Mouse (Mus musculus) spleen, adult 2 months (tissue): Measurements from ENCODE around the gene Nutm1. TPM values are rescaled to one million over a fixed set of nuclear protein-coding genes. Genes with fewer than 3 reads are reported as not detected.

Experiments
- DNase-seq, 2 experiments: peaks; one replicate each; pipeline versions ENCODE4 v3.0.0 to v3.0.0-alpha.2; 2012 to 2021; ENCODE audit warnings: low spot score in 2 of 2, low read depth in 1 of 2
- H3K27ac ChIP-seq: fragments of 200-500 bp; 2 replicates; pipeline ENCODE4 v1.5.1; 2012; ENCODE audit warnings: low read length, inconsistent platforms; ENCODE audit not compliant: insufficient read depth
- H3K27me3 ChIP-seq: fragments of 200-500 bp; 2 replicates; pipeline ENCODE4 v1.6.1; 2012; ENCODE audit warnings: mild to moderate bottlenecking, moderate library complexity, low read length, inconsistent platforms; ENCODE audit not compliant: control insufficient read depth, insufficient read depth
- H3K36me3 ChIP-seq: fragments of 200-500 bp; 2 replicates; pipeline ENCODE4 v1.6.1; 2012; ENCODE audit warnings: mild to moderate bottlenecking, low read length, inconsistent platforms; ENCODE audit not compliant: control insufficient read depth, insufficient read depth
- H3K4me1 ChIP-seq: fragments of 200-500 bp; 2 replicates; pipeline ENCODE4 v1.6.1; 2011; ENCODE audit warnings: inconsistent platforms; ENCODE audit not compliant: control insufficient read depth, insufficient read depth, insufficient read length
- H3K4me3 ChIP-seq: fragments of 200-500 bp; 2 replicates; pipeline ENCODE4 v1.5.1; 2011; ENCODE audit warnings: mild to moderate bottlenecking, inconsistent platforms; ENCODE audit not compliant: insufficient read depth, insufficient read length; ENCODE audit errors: extremely low read depth
- CTCF ChIP-seq: fragments of 200-500 bp; IDR thresholded peaks from 2 replicates; pipeline ENCODE4 v1.5.1; 2011; ENCODE audit warnings: mild to moderate bottlenecking, inconsistent platforms; ENCODE audit not compliant: insufficient read depth, insufficient read length, insufficient replicate concordance; ENCODE audit errors: extremely low read depth
- POLR2A ChIP-seq: fragments of 200-500 bp; IDR thresholded peaks from 2 replicates; pipeline ENCODE4 v1.6.1; 2011; ENCODE audit warnings: low read depth, low read length, inconsistent platforms
- WGBS: fragments of 180-500 bp; shearing (Covaris S2); methylation state at CpG from one replicate; pipeline ENCODE4 v1.1.7; 2018; 5-methylcytosine and 5-hydroxymethylcytosine counted together
- polyA plus RNA-seq: library from polyadenylated mRNA; depleted of rRNA; stranded (reverse); fragments of >200 nt; gene quantifications from 2 replicates; pipeline ENCODE4 v1.2.3, GENCODE M21; 2012

Gene Nutm1
- polyA plus RNA-seq, 1 experiment = not detected

DNA sequence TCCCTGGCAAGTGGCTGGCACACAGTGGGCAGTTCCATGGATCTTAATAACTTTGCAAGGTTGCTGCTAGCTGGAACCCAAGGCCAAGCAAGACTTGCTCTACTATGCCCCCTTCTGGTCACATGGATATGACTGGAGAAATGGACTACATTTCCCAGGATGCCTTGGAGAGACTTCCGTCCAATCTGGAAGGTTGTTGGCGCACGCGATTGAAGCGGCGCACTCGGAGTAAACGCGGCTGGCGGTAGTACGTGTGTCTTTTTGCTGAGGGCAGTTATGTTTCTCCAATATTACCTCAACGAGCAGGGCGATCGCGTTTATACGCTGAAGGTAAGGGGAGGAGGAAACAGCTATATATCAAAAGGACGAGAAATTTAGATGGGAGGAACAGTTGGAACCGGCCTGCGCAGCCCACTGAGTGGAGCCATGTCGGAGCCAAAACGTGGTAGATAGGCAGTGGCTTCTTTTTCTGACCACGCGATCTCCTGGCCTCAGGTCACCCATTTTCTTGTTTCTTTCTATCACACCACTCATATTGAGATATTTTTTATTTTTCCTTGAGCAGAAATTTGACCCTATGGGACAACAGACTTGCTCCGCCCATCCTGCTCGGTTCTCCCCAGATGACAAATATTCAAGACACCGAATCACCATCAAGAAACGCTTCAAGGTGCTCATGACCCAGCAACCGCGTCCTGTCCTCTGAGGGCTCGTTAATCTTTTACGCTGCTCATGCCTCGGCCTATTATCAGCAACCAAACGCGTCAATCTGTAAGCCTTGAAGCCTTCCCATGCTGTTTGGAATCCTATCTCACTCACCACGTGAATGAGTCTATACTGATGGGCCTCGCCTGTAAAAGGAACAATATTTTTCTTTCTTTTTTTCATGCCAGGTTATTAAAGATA lies 2.9 kb upstream of the Nutm1 start, which contains the start of gene Nop10:
Gene Nop10 (plus strand): TSS at position 179 of the 906 bp plus-strand sequence.
- no peaks in the 10 kb centered on the region for H3K36me3 ChIP-seq
- TF ChIP-seq CTCF = peak; percentile 57; the same call in 1 of the 2 replicates
- peak; percentile 88 for TF ChIP-seq POLR2A
- peaks cover 5% of the 10 kb centered on the region; the same call in 1 of the 2 replicates for H3K4me1 ChIP-seq
- H3K27me3 ChIP-seq = no peaks in the 10 kb centered on the region
- peak within 1 kb of the TSS; percentile 44 for H3K27ac ChIP-seq
- H3K4me3 ChIP-seq = peak within 1 kb of the TSS; percentile 68
- peak; percentile 76 to 77 for DNase-seq
- under 1% methylated on average over 36 of the region's 36 CpGs for WGBS

DNA sequence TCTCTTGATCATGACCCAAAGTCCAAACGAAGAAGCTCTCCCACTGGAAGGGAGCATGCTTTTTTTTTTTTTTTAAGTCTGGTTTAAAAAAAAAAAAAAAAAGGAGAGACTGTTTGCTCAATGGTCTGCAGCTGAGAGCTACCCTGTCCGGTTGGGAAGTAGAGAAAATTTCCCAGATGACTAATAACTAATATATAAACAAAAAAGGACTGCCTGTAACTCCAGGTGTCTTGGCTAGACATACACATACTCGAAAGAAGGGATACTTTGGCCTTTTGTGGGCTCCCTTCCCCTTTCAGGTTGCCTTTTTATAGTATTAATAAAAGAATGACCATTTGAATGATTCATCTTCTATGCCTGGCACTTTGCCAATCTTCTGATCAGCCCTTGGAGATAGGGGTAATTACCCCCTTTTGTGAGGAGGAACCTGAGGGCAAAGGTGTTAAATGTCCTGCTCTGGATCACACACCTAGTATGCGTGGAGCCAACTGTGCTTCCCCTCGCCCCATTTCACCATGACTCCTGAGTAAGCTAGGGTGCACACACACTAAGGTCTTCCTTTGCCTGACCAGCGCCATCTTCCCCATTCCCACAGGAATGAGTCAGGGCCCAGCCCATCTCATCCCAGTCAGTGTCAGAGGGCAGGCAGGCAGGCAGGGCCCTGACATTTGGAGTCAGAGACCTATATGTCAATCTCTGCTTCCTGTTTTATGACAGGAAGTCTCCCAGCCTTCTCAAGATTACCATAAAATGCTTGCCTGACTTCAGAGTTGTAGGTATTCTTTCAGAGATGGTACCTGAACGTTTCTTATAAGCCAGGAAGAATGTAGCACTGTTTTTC lies 4.2 kb downstream of the Nutm1 start:
- WGBS = 74% methylated on average over 7 of the region's 7 CpGs
- no peak for DNase-seq
- H3K27ac ChIP-seq = 0 out of 2 replicates have a peak overlapping the region, but pooled peaks have one; percentile 0
- no peaks in the 10 kb centered on the region for H3K36me3 ChIP-seq
- peaks cover 9% of the 10 kb centered on the region; the same call in 1 of the 2 replicates for H3K4me1 ChIP-seq
- TF ChIP-seq POLR2A (no peak), CTCF (no peak)
- H3K27me3 ChIP-seq = no peaks in the 10 kb centered on the region
- H3K4me3 ChIP-seq = no peak overlapping the region

DNA sequence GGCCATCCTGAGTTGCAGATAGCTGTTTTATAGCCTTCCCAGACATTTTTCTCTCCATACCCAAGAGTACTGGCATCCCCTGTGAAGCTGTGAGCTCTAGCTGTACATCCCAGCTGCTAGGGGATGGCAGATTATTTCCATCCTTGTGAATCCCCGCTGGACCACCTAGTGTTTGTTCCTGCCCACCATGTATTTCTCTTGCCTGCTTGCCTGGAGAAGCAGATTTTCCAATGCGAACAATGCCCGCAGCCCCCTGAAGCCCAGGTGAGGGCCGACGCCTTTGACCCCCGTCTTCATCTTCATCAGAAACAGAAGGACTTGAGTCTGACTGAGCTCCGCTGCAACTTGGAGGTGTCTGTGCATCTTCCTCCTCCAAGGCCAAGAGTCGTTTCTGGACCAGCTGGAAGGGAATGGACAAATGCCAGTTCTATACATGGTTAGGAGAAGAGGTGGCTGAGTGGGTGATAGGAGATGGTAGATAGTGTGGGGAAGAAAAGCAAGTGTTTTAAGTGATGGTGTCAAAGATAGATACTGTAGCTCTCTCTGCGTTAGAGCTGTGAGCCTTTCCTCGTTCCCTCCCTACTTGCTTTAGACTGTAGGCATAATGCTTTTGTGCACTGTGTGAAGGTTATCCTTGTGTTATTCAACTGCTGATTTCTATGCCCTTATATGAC lies 9.2 kb downstream of the Nutm1 start:
- DNase-seq = no peak
- H3K27me3 ChIP-seq = no peaks in the 10 kb centered on the region
- no peak overlapping the region for H3K4me3 ChIP-seq
- H3K27ac ChIP-seq = no peak overlapping the region
- no peaks in the 10 kb centered on the region for H3K36me3 ChIP-seq
- WGBS = 87% methylated on average over 10 of the region's 10 CpGs
- H3K4me1 ChIP-seq = peaks cover under 1% of the 10 kb centered on the region; the same call in 1 of the 2 replicates
- no peak for TF ChIP-seq CTCF
- TF ChIP-seq POLR2A = no peak

DNA sequence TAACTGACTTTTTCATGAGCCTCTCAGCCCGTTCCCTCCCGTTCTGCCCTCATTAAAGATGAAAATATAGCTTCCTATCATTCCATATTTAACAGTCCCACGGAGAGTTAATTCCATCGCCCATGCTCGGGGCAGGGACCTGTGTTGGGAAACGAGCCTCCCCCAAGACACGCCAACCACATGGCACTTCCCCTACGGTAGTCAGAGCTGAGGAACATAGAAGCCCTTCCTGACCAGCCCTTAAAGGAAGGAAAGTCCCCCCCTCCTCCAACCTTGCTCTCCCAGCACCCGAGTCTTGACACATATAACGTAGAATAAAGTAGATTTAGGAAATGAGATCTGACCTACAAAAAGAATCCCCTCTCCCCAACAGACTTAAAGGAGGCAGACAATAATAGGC lies 11.8 kb downstream of the Nutm1 start:
- no peak overlapping the region for H3K4me3 ChIP-seq
- no peak overlapping the region for H3K27ac ChIP-seq
- TF ChIP-seq POLR2A = no peak
- no peak for TF ChIP-seq CTCF
- H3K36me3 ChIP-seq = no peaks in the 10 kb centered on the region
- H3K4me1 ChIP-seq = no peaks in the 10 kb centered on the region
- WGBS = 44% methylated on average over 10 of the region's 10 CpGs
- DNase-seq = no peak
- no peaks in the 10 kb centered on the region for H3K27me3 ChIP-seq

DNA sequence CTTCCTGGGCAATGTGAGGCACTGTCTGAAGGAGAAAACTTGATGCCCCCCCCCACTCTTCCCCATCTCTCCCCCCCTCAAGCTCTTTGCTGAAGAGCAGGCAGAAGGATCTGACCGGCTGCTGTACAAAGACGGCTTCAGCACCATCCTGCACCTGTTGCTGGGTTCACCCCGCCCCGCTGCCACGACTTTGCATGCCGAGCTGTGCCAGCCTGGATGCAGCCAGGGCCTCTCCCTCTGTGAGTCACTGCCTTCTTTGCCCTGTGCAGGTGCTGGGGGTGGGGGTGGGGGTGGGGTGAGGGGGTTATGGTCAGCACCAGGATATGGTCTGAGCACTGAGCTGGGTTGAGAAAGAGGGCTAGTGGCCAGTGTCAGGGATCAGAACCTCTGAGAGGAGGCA lies 12.9 kb downstream of the Nutm1 start:
- WGBS = 84% methylated on average over 6 of the region's 6 CpGs
- Histone ChIP-seq H3K27me3 (no peaks in the 10 kb centered on the region), H3K4me3 (no peak overlapping the region), H3K27ac (no peak overlapping the region), H3K4me1 (no peaks in the 10 kb centered on the region), H3K36me3 (no peaks in the 10 kb centered on the region)
- no peak for DNase-seq
- no peak for TF ChIP-seq POLR2A
- TF ChIP-seq CTCF = no peak

DNA sequence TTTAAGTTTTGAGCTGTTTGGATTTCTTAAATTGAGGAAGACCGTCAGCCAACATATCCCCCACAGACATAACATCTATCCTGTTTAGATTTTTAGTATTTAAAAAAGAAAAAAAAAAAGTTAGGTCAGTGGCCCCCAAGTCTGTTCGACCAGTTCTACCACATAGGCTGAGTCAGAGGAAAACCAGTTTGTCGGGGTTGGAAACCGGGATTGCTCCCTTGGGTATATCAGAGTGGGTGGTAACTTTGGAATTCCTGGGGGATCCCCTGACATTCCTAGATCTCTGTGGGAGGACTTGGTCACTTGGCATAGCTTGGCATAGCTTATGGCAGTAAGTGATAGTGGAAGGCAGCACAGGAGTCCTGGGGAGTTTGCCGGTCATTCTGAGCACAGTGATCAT lies 13.8 kb downstream of the Nutm1 start:
- no peaks in the 10 kb centered on the region for H3K36me3 ChIP-seq
- TF ChIP-seq POLR2A = no peak
- TF ChIP-seq CTCF = no peak
- H3K27me3 ChIP-seq = no peaks in the 10 kb centered on the region
- DNase-seq = no peak
- H3K27ac ChIP-seq = no peak overlapping the region
- no peak overlapping the region for H3K4me3 ChIP-seq
- no peaks in the 10 kb centered on the region for H3K4me1 ChIP-seq
- WGBS = 91% methylated on average over 5 of the region's 5 CpGs
